Mouse (Mus musculus) neural tube, embryonic 11.5 days (tissue): ENCODE measurements around the gene Pde10a. TPM values are rescaled to one million over a fixed set of nuclear protein-coding genes. Genes with fewer than 3 reads are reported as not detected.

ENCODE experiments used
- ATAC-seq: fragments of 200-750 bp; cut with Nextera tagmentation; 2 replicates; pipeline ENCODE4 v1.8.0; 2017; ENCODE audit warnings: moderate number of reproducible peaks, mild to moderate bottlenecking, moderate TSS enrichment, moderate library complexity; ENCODE audit not compliant: insufficient read depth, low FRiP score, low TSS enrichment
- DNase-seq: peaks from one replicate; pipeline ENCODE4 v3.0.0-alpha.2; 2015; ENCODE audit warnings: low spot score
- H3K27ac ChIP-seq: fragments of 300-500 bp; sonication (generic); 2 replicates; pipeline ENCODE4 v1.5.1; 2014; ENCODE audit warnings: low read depth, mild to moderate bottlenecking, low read length
- H3K27me3 ChIP-seq: fragments of 300-500 bp; sonication (generic); 2 replicates; pipeline ENCODE4 v1.6.1; 2014; ENCODE audit warnings: mild to moderate bottlenecking, low read length, mixed read lengths; ENCODE audit not compliant: control insufficient read depth, insufficient read depth
- H3K36me3 ChIP-seq: fragments of 300-500 bp; sonication (generic); 2 replicates; pipeline ENCODE4 v1.6.1; 2014; ENCODE audit warnings: mild to moderate bottlenecking, low read length, moderate library complexity, mixed read lengths; ENCODE audit not compliant: control insufficient read depth, insufficient read depth
- H3K4me1 ChIP-seq: fragments of 300-500 bp; sonication (generic); 2 replicates; pipeline ENCODE4 v1.6.1; 2014; ENCODE audit warnings: low read length, mixed read lengths; ENCODE audit not compliant: control insufficient read depth, insufficient read depth
- H3K4me2 ChIP-seq: fragments of 300-500 bp; sonication (generic); 2 replicates; pipeline ENCODE4 v1.6.1; 2014; ENCODE audit warnings: low read depth, mild to moderate bottlenecking, moderate library complexity
- H3K4me3 ChIP-seq: fragments of 300-500 bp; sonication (generic); 2 replicates; pipeline ENCODE4 v1.5.1; 2014; ENCODE audit warnings: low read depth, low read length
- H3K9ac ChIP-seq: fragments of 300-500 bp; sonication (generic); 2 replicates; pipeline ENCODE4 v1.6.1; 2014; ENCODE audit warnings: mild to moderate bottlenecking, low read length
- H3K9me3 ChIP-seq: fragments of 300-500 bp; sonication (generic); 2 replicates; pipeline ENCODE4 v1.6.1; 2016; ENCODE audit warnings: low read length; ENCODE audit not compliant: control insufficient read depth
- WGBS: fragments of 180-500 bp; shearing (Covaris S2); extraction: QIAGEN DNeasy Blood & Tissue Kit; methylation state at CpG from one replicate; pipeline ENCODE4 v1.1.7; 2014; 5-methylcytosine and 5-hydroxymethylcytosine counted together
- polyA plus RNA-seq: library from polyadenylated mRNA; unstranded; fragments of >200 nt; fragmentation: Nextera tagmentation; extraction: Ambion mirVana; gene quantifications from 2 replicates; pipeline ENCODE4 v1.2.1, GENCODE M21; 2014

The Pde10a gene
- polyA plus RNA-seq, 1 experiment from 2014 or later = 5.9 TPM

- H3K4me2 ChIP-seq = no peak overlapping the region
- no peak overlapping the region for H3K27ac ChIP-seq
- WGBS = 78% methylated on average over 6 of the region's 6 CpGs
- no peak for DNase-seq
- H3K36me3 ChIP-seq = no peaks in the 10 kb centered on the region
- H3K4me1 ChIP-seq = no peaks in the 10 kb centered on the region
- no peaks in the 10 kb centered on the region for H3K9me3 ChIP-seq
- no peak overlapping the region for H3K9ac ChIP-seq
- H3K4me3 ChIP-seq = no peak overlapping the region
- no peaks in the 10 kb centered on the region for H3K27me3 ChIP-seq
- no peak for ATAC-seq
These were observed 29.0 kb downstream of the Pde10a start for GRCm38 (mm10) chr17:8554219-8554618.

GRCm38 (mm10) chr17:8555785-8556184 is 30.6 kb downstream of the Pde10a start:
- Histone ChIP-seq H3K9ac (no peak overlapping the region), H3K4me1 (no peaks in the 10 kb centered on the region), H3K36me3 (no peaks in the 10 kb centered on the region), H3K4me2 (no peak overlapping the region), H3K27ac (no peak overlapping the region), H3K4me3 (no peak overlapping the region), H3K9me3 (no peaks in the 10 kb centered on the region), H3K27me3 (no peaks in the 10 kb centered on the region)
- ATAC-seq = no peak
- WGBS = 86% methylated on average over 9 of the region's 9 CpGs
- no peak for DNase-seq

- no peaks in the 10 kb centered on the region for H3K27me3 ChIP-seq
- H3K4me2 ChIP-seq = no peak overlapping the region
- ATAC-seq (no peak), DNase-seq (no peak)
- no peaks in the 10 kb centered on the region for H3K9me3 ChIP-seq
- H3K27ac ChIP-seq = no peak overlapping the region
- WGBS = 88% methylated on average over 6 of the region's 6 CpGs
- no peaks in the 10 kb centered on the region for H3K36me3 ChIP-seq
- H3K4me1 ChIP-seq = no peaks in the 10 kb centered on the region
- no peak overlapping the region for H3K9ac ChIP-seq
- no peak overlapping the region for H3K4me3 ChIP-seq
These were observed 31.1 kb downstream of the Pde10a start for GRCm38 (mm10) chr17:8556223-8556622.

GRCm38 (mm10) chr17:8557926-8558325 is 32.8 kb downstream of the Pde10a start:
- Histone ChIP-seq H3K9ac (no peak overlapping the region), H3K4me3 (no peak overlapping the region), H3K36me3 (no peaks in the 10 kb centered on the region), H3K9me3 (no peaks in the 10 kb centered on the region), H3K27me3 (no peaks in the 10 kb centered on the region), H3K27ac (no peak overlapping the region), H3K4me1 (no peaks in the 10 kb centered on the region), H3K4me2 (no peak overlapping the region)
- 90% methylated on average over 8 of the region's 8 CpGs for WGBS
- DNase-seq (no peak), ATAC-seq (no peak)

- ATAC-seq = no peak
- Histone ChIP-seq H3K4me2 (no peak overlapping the region), H3K27me3 (no peaks in the 10 kb centered on the region), H3K9ac (no peak overlapping the region), H3K9me3 (no peaks in the 10 kb centered on the region), H3K36me3 (no peaks in the 10 kb centered on the region), H3K4me1 (no peaks in the 10 kb centered on the region), H3K4me3 (no peak overlapping the region), H3K27ac (no peak overlapping the region)
- 77% methylated on average over 14 of the region's 14 CpGs for WGBS
- DNase-seq = no peak
These were observed 37.1 kb downstream of the Pde10a start for GRCm38 (mm10) chr17:8562101-8562885.

- Histone ChIP-seq H3K9ac (no peak overlapping the region), H3K4me1 (no peaks in the 10 kb centered on the region), H3K4me3 (no peak overlapping the region), H3K27me3 (no peaks in the 10 kb centered on the region), H3K36me3 (no peaks in the 10 kb centered on the region), H3K27ac (no peak overlapping the region), H3K9me3 (no peaks in the 10 kb centered on the region), H3K4me2 (no peak overlapping the region)
- ATAC-seq (no peak), DNase-seq (no peak)
- 69% methylated on average over 1 of the region's 1 CpGs for WGBS
These were observed 37.7 kb downstream of the Pde10a start for GRCm38 (mm10) chr17:8562886-8563280.

- WGBS = 90% methylated on average over 6 of the region's 6 CpGs
- H3K9me3 ChIP-seq = no peaks in the 10 kb centered on the region
- no peak for DNase-seq
- no peak within 1 kb of the TSS for H3K4me2 ChIP-seq
- no peak for ATAC-seq
- no peaks in the 10 kb centered on the region for H3K27me3 ChIP-seq
- H3K9ac ChIP-seq = no peak within 1 kb of the TSS
- H3K4me3 ChIP-seq = no peak within 1 kb of the TSS
- no peak within 1 kb of the TSS for H3K27ac ChIP-seq
- no peaks in the 10 kb centered on the region for H3K36me3 ChIP-seq
- no peaks in the 10 kb centered on the region for H3K4me1 ChIP-seq
These were observed 41.7 kb downstream of the Pde10a start, which contains the start of gene Gm17087 for GRCm38 (mm10) chr17:8566850-8567249. TSS of gene Gm17087 (minus strand) at chr17:8566950.

GRCm38 (mm10) chr17:8573542-8574260 is 48.5 kb downstream of the Pde10a start:
- H3K27ac ChIP-seq = no peak overlapping the region
- H3K4me1 ChIP-seq = no peaks in the 10 kb centered on the region
- H3K27me3 ChIP-seq = no peaks in the 10 kb centered on the region
- H3K9me3 ChIP-seq = no peaks in the 10 kb centered on the region
- no peak overlapping the region for H3K4me3 ChIP-seq
- ATAC-seq (no peak), DNase-seq (no peak)
- no peaks in the 10 kb centered on the region for H3K36me3 ChIP-seq
- WGBS = 79% methylated on average over 8 of the region's 8 CpGs
- no peak overlapping the region for H3K4me2 ChIP-seq
- H3K9ac ChIP-seq = no peak overlapping the region

- 70% methylated on average over 3 of the region's 3 CpGs for WGBS
- no peaks in the 10 kb centered on the region for H3K36me3 ChIP-seq
- H3K27me3 ChIP-seq = no peaks in the 10 kb centered on the region
- no peak overlapping the region for H3K4me2 ChIP-seq
- DNase-seq (no peak), ATAC-seq (no peak)
- H3K9ac ChIP-seq = no peak overlapping the region
- H3K4me1 ChIP-seq = no peaks in the 10 kb centered on the region
- no peak overlapping the region for H3K27ac ChIP-seq
- no peak overlapping the region for H3K4me3 ChIP-seq
- no peaks in the 10 kb centered on the region for H3K9me3 ChIP-seq
These were observed 55.2 kb downstream of the Pde10a start for GRCm38 (mm10) chr17:8580360-8580759.
